Mouse (Mus musculus): ENCODE results near the gene Zdhhc22.

GRCm38 (mm10) chr12:86964278-86965057, 25.8 kb downstream of the Zdhhc22 start:
- TF ChIP-seq CTCF (IDR thresholded peaks at IDR 0.05; ENCODE audit: insufficient read depth, low read depth, low read length) (no peak), POLR2A (IDR thresholded peaks at IDR 0.05; ENCODE audit: insufficient read depth, low read depth, low read length) (no peak)

All from olfactory bulb, adult 2 months (tissue).